Mouse (Mus musculus) lung, postnatal 0 days (tissue): ENCODE results near the gene Capza1.

Experiments used
- CTCF ChIP-seq: IDR thresholded peaks from 2 replicates; pipeline ENCODE4 v1.5.1; 2016; ENCODE audit warnings: antibody characterized with exemption, mild to moderate bottlenecking
- EP300 ChIP-seq: IDR thresholded peaks from 2 replicates; pipeline ENCODE4 v1.6.1; 2016; ENCODE audit warnings: antibody characterized with exemption, mild to moderate bottlenecking, control low read depth

DNA sequence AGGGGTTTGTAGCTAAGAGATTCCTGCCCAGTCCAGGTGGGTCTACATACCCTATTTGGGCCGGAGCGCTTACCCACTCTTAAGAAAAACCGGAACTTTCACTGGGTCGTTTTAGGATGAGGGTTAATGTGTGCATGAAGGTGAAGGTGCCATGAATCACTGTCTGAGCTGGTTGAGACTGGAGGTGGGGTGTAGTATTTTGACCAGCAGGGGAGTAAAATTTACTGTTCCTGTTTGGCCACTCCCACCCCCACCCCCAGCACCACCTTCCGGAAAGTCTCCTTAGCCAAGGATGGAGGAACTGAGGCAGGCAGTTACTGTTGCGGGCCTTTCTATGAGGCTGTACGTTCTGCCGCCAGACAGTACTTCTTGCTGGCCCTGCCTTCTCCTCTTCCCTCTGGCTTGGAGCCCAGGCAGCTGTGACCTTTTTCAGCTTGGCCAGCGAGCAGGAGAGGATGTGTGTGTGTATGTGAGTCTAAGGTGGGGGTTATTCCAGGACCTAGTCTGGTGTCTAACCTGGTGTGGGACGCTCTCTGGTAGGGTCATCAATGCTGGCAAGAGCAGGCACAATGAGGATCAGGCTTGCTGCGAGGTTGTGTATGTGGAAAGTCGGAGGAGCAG lies 82.1 kb downstream of the Capza1 start:
- TF ChIP-seq CTCF (no peak; the same call in 1 of the 2 replicates), EP300 (no peak)
